ENCODE assay signal across 8 mouse cellular contexts in genomic region chr5:67307659-67308222, GRCm38 (mm10). TPM values are rescaled to one million over a fixed set of nuclear protein-coding genes. Genes with fewer than 3 reads are reported as not detected.
DNase-seq lines count a peak whose midpoint lies in the region; ATAC-seq and TF ChIP-seq lines count a peak whose summit lies in the region.

No protein-coding gene starts in this region.

- H3K27ac ChIP-seq in heart, embryonic 10.5 days, result peak overlapping the region; percentile 95
- no peak overlapping the region for H3K27ac ChIP-seq in ES-E14 (ENCODE audit: insufficient read depth, low read depth, low read length, poor library complexity, severe bottlenecking)
- H3K27ac ChIP-seq in forebrain, embryonic 15.5 days (replicated peaks), result no peak overlapping the region
- peak overlapping the region; percentile 94 for H3K27ac ChIP-seq in liver, postnatal 0 days (ENCODE audit: low read depth)

- no peaks in the 10 kb centered on the region for H3K27me3 ChIP-seq in heart, embryonic 10.5 days (ENCODE audit: insufficient read depth, poor library complexity, severe bottlenecking)
- H3K27me3 ChIP-seq in forebrain, embryonic 15.5 days, result no peaks in the 10 kb centered on the region
- no peaks in the 10 kb centered on the region for H3K27me3 ChIP-seq in liver, postnatal 0 days (ENCODE audit: insufficient read depth, low read length)

- peak overlapping the region; percentile 99 for H3K4me3 ChIP-seq in heart, embryonic 10.5 days
- peak overlapping the region; percentile 72 to 89 for H3K4me3 ChIP-seq in ES-E14 (ENCODE audit: insufficient read depth in 1 of 2, low read depth in 1 of 2, low read length in 2 of 2, poor library complexity in 1 of 2, severe bottlenecking in 1 of 2)
- H3K4me3 ChIP-seq in forebrain, embryonic 15.5 days, result peak overlapping the region; percentile 100
- peak overlapping the region; percentile 93 for H3K4me3 ChIP-seq in liver, postnatal 0 days (ENCODE audit: low read depth, low read length)

- TF ChIP-seq EP300 in liver, postnatal 0 days (IDR thresholded peaks at IDR 0.05; ENCODE audit: low read depth), result peak; percentile 89

- H3K9me3 ChIP-seq in heart, embryonic 10.5 days, result no peaks in the 10 kb centered on the region
- H3K9me3 ChIP-seq in ES-E14 (ENCODE audit: control insufficient read depth, insufficient read depth, low read depth, low read length), result no peaks in the 10 kb centered on the region
- no peaks in the 10 kb centered on the region for H3K9me3 ChIP-seq in forebrain, embryonic 15.5 days
- H3K9me3 ChIP-seq in liver, postnatal 0 days (ENCODE audit: low read length), result no peaks in the 10 kb centered on the region

- peaks cover 8% of the 10 kb centered on the region; the same call in 1 of the 2 replicates for H3K4me1 ChIP-seq in heart, embryonic 10.5 days
- no peaks in the 10 kb centered on the region for H3K4me1 ChIP-seq in ES-E14 (ENCODE audit: control insufficient read depth in 2 of 2, insufficient read depth in 2 of 2, low read length in 2 of 2, poor library complexity in 1 of 2)
- H3K4me1 ChIP-seq in forebrain, embryonic 15.5 days, result peaks cover 27% of the 10 kb centered on the region
- peaks cover 14% of the 10 kb centered on the region for H3K4me1 ChIP-seq in liver, postnatal 0 days (ENCODE audit: insufficient read depth)

- no peak for ATAC-seq in forebrain, embryonic 15.5 days (replicated peaks)
- no peak for ATAC-seq in liver, postnatal 0 days

- H3K4me2 ChIP-seq in forebrain, embryonic 15.5 days (replicated peaks), result peak overlapping the region; percentile 75
- peak overlapping the region; percentile 82 for H3K4me2 ChIP-seq in liver, postnatal 0 days (ENCODE audit: low read depth, low read length)

- peak overlapping the region; percentile 92 for H3K9ac ChIP-seq in ES-E14 (ENCODE audit: insufficient read depth, low read depth, low read length, poor library complexity, severe bottlenecking)
- H3K9ac ChIP-seq in forebrain, embryonic 15.5 days (replicated peaks), result peak overlapping the region; percentile 97
- peak overlapping the region; percentile 96 for H3K9ac ChIP-seq in liver, postnatal 0 days (replicated peaks)

- intact Hi-C loops in left cerebral cortex, postnatal 36 days (cut with DNase I), result loop anchor here (5.0 kb wide), 1 partner anchor 45 kb away; the partner anchor contains the start of gene Tmem33

- DNase-seq in heart, embryonic 10.5 days (ENCODE audit: low spot score), result no peak
- DNase-seq in heart, adult 11 months, result no peak
- no peak for DNase-seq in ES-E14 (ENCODE audit: low read depth, low spot score)
- no peak for DNase-seq in liver, postnatal 0 days
- no peak for DNase-seq in left cerebral cortex, adult 8-10 months (ENCODE audit: low spot score in 2 of 2)
- DNase-seq in ovary, postnatal 36 days (ENCODE audit: low spot score), result no peak
- DNase-seq in left cerebral cortex, postnatal 36 days (ENCODE audit: low spot score in 2 of 2), result no peak

- H3K36me3 ChIP-seq in heart, embryonic 10.5 days, result peaks cover 13% of the 10 kb centered on the region; the same call in 1 of the 2 replicates
- H3K36me3 ChIP-seq in ES-E14 (ENCODE audit: control insufficient read depth, insufficient read depth, low read length, poor library complexity, severe bottlenecking), result no peaks in the 10 kb centered on the region
- H3K36me3 ChIP-seq in forebrain, embryonic 15.5 days, result no peaks in the 10 kb centered on the region
- H3K36me3 ChIP-seq in liver, postnatal 0 days (replicated peaks; ENCODE audit: insufficient read depth, low read length), result peaks cover 12% of the 10 kb centered on the region

- WGBS in heart, embryonic 10.5 days, result 25% methylated on average over 13 of the region's 13 CpGs
- 34% methylated on average over 13 of the region's 13 CpGs for WGBS in forebrain, embryonic 15.5 days
- 16% methylated on average over 13 of the region's 13 CpGs for WGBS in liver, postnatal 0 days (ENCODE audit: insufficient replicate concordance)

- no peak for TF ChIP-seq CTCF in liver, postnatal 0 days (IDR thresholded peaks at IDR 0.05; ENCODE audit: low read depth)

- in situ Hi-C loops in ES-E14 (cut with MboI; ENCODE audit: low sequenced_read_pairs in 2 of 2, unreplicated experiment in 2 of 2), result no loop called here

TF ChIP-seq in ES-E14, 5 proteins besides CTCF, POLR2A, EP300 and RAD21:
- TF ChIP-seq HCFC1 (IDR thresholded peaks at IDR 0.05; ENCODE audit: borderline replicate concordance, insufficient read depth, low read length), result no peak

RNA-seq across cellular contexts. Expression of gene Slc30a9, which starts 1.0 kb away (rescaled TPM):
- polyA plus RNA-seq in heart, embryonic 10.5 days (2016; fragmentation: Nextera tagmentation; extraction: Ambion mirVana), result 119 and 122 TPM in 2 replicates
- total RNA-seq in ES-E14 (2012; rRNA removed), result 30.3 and 32.6 TPM in 2 replicates
- polyA plus RNA-seq in forebrain, embryonic 15.5 days (2015; fragmentation: Nextera tagmentation; extraction: Ambion mirVana), result 155 and 160 TPM in 2 replicates
- polyA plus RNA-seq in liver, postnatal 0 days (2015; fragmentation: Nextera tagmentation; extraction: Ambion mirVana), result 55.4 and 65.0 TPM in 2 replicates
- total RNA-seq in left cerebral cortex, adult 8-10 months (2022), result 100 to 1,000 TPM; 183 to 204 (median 189) TPM
- total RNA-seq in left cerebral cortex, postnatal 36 days (2021), result 100 to 1,000 TPM; 183 to 199 TPM

RNA-seq across cellular contexts. Expression of gene Tmem33, which starts 47.4 kb away (rescaled TPM):
- polyA plus RNA-seq in heart, embryonic 10.5 days (2016; fragmentation: Nextera tagmentation; extraction: Ambion mirVana), result 65.6 and 84.4 TPM in 2 replicates
- total RNA-seq in ES-E14 (2012; rRNA removed), result 118 and 159 TPM in 2 replicates
- polyA plus RNA-seq in forebrain, embryonic 15.5 days (2015; fragmentation: Nextera tagmentation; extraction: Ambion mirVana), result 75.8 and 80.5 TPM in 2 replicates
- 86.4 and 90.0 TPM in 2 replicates for polyA plus RNA-seq in liver, postnatal 0 days (2015; fragmentation: Nextera tagmentation; extraction: Ambion mirVana)
- total RNA-seq in left cerebral cortex, adult 8-10 months (2022), result 10 to 100 TPM; 75.7 to 84.2 (median 81.7) TPM
- total RNA-seq in left cerebral cortex, postnatal 36 days (2021), result 10 to 100 TPM; 84.8 to 97.0 TPM

Comparison
In these comparisons a context has a peak if more than half of its experiments do, and no peak if none do; other contexts are left out.
1. H3K27ac ChIP-seq: peak in heart, embryonic 10.5 days (single experiment) and liver, postnatal 0 days (single experiment); none in ES-E14 (single experiment) and forebrain, embryonic 15.5 days (single experiment).
2. Peak in every context shown above with its lines, with median percentiles within 50 percentile points of each other: H3K4me3 ChIP-seq and H3K9ac ChIP-seq.